Mouse (Mus musculus) left cerebral cortex, postnatal 4 days (tissue): ENCODE measurements around the gene Cmip. TPM values are rescaled to one million over a fixed set of nuclear protein-coding genes. Genes with fewer than 3 reads are reported as not detected.
A peak's percentile ranks its signal among the peaks of the same experiment; 100 is the strongest.

ENCODE experiments used
- DNase-seq: peaks from one replicate; pipeline ENCODE4 v3.0.0-alpha.2; 2022
- intact Hi-C: fragments of 180-260 bp; cut with DNase I; formaldehyde crosslinking; loops from one replicate; pipeline ENCODE4 v1.15.1; 2025
- total RNA-seq, 2 experiments: library from RNA; stranded (reverse); gene quantifications; 2 replicates each; pipeline ENCODE4 v1.2.3; 2021

The Cmip gene
- total RNA-seq, 2 experiments from 2014 or later: 351 to 377 TPM

DNA sequence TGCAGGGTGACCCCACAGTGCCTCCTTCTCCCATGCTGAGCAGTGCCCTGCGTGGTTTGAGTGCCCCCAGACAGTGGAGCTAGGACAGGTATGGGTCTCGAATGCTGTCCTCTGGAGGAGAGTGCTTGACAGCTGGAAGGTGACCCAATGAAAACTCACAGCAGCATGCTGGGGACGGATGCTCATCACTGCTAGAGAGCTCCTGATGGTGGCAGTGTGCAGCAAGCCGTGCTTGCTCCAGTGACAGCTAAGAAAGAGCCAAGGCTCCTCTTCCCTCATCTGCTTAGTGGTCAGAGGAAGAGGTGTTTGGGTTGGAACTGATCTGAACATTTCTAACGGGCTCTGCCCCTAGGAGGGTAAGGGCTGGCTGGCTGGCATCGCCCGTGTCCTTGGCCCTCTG is 109.6 kb downstream of the Cmip start:
- intact Hi-C loops: no loop called here
- DNase-seq: peak; percentile 38

- DNase-seq: no peak
- intact Hi-C loops: no loop called here
Observed at GRCm38 (mm10) chr8:117367441-117367840, 110.6 kb downstream of the Cmip start.

DNA sequence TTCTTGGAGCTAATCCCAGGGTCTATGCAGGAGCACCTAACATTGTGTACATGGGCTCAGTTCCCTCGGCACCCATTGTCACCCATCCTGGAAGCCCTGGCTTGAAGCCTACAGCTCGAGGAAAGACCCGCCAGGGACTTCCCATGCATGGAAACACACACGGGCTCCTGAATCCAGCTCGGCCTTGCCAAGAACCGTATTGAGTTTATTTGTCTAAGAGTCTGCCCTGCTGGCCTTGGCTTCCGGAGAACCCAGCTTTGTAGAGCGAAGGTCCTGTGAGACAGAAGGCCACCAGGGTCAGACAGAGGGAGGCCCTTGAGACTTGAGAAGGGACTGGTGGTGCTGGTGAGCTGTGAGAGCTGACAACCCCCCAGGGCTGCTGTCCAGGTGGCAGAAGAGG is 111.9 kb downstream of the Cmip start:
- intact Hi-C loops: no loop called here
- no peak for DNase-seq

DNA sequence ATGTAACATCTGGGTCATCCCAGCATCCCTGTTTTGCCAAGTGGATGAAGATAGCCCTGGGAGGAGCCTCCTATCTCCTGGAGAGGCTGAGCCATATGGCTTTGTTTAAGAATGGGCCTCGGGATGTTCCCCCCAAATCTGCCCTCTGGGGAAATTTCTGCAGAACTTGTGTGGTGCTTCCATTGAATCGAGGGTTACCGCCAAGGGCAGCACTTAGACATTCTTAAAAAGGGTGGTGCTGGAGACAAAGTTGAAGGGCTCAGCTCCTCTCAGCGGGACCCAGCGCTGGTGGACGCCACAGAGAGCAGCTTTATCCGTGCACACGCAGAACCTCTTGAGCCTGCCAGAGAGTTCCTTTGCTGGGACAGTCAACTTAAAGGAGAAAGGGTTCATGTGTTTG is 113.1 kb downstream of the Cmip start:
- DNase-seq: no peak
- intact Hi-C loops: no loop called here

- intact Hi-C loops: no loop called here
Observed at GRCm38 (mm10) chr8:117371189-117371588, 114.3 kb downstream of the Cmip start.

GRCm38 (mm10) chr8:117372070-117372469 is 115.2 kb downstream of the Cmip start:
- intact Hi-C loops: no loop called here
- no peak for DNase-seq

More at GRCm38 (mm10) chr8:117371189-117371588, 114.3 kb downstream of the Cmip start:
- DNase-seq: no peak

DNA sequence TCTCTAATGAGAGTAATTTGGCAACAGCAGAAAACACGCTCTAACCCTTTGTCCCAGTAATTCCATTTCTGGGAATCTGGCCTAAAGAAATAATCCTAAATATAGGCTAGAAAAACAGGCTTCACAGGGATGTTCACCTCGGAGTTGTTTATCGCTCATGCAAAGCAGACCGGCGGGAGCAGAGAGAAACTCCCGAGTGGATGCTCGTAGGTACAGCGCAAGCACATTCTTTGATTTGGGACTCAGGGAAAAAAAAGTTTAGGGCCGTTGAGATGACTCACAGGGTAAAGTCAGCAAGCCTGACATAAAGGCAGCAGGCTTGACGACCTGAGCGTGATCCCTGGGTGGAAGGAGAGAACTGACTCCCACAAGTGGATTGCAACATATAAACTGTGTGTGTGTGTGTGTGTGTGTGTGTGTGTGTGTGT is 116.2 kb downstream of the Cmip start:
- no peak for DNase-seq
- intact Hi-C loops: no loop called here

DNA sequence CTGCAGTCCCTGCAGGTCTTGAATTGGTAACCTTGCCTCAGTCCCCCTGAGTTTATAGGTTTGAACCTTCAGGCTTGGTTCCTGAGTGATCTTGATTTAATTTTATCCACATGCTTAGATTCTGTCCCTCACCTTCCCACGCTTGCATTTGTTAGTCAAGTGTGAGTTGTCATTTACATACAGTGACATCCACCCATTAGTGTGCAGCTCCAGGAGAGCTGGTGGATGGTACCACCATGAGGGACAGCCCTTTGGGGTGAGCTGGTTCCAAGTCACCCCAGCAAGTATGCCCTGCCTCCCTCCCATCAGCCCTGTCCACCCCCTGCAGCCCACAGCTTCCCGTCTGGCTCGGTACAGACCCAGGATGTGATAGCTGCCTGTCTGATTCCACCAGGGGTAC is 117.2 kb downstream of the Cmip start:
- DNase-seq: no peak
- intact Hi-C loops: no loop called here

- no peak for DNase-seq
- intact Hi-C loops: no loop called here
Observed at GRCm38 (mm10) chr8:117376997-117377396, 120.1 kb downstream of the Cmip start.

GRCm38 (mm10) chr8:117378625-117379024 is 121.8 kb downstream of the Cmip start:
- intact Hi-C loops: no loop called here
- no peak for DNase-seq

DNA sequence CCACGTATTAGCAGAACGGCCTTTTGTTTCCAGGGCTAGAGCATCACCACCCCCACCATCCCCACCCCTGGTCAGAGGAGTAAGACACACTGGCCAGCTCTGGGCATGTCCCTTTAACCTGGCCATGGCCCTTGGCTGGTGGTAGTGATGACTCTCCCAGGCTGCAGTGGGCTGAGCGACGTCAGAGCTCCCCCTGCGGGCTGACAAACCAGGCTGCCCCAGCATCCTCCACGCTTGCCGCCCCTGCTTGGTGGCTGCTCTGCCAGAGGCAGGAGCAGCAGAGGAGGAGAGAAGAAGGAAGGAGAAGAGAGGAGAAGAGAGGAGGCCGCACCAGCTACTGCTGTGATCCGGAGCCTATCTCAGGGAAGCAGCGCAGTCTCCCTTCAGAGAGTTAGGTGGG is 122.3 kb downstream of the Cmip start:
- intact Hi-C loops: no loop called here
- DNase-seq: peak; percentile 63

- DNase-seq: peak; percentile 42
- intact Hi-C loops: no loop called here
Observed at GRCm38 (mm10) chr8:117380796-117381195, 123.9 kb downstream of the Cmip start.

DNA sequence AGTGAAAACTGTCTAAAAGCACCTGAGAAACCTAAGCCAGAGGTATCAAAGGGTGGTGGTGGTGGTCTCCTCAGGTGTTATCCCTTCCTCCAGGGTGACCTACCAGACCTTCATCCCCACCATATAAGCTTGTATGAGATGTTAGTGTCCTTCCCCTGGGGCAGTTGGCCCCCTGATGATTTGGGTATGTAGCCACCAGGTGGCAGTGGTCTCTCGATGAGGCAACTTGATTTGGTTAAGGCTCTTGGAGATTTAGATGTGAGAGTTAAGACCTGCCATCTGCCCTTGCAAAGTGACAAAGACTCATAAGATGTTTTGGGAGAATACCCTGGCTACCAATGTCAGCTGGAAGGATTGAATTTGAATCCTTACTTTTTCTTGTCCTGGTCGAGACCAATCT is 129.3 kb downstream of the Cmip start:
- intact Hi-C loops: no loop called here
- DNase-seq: no peak

DNA sequence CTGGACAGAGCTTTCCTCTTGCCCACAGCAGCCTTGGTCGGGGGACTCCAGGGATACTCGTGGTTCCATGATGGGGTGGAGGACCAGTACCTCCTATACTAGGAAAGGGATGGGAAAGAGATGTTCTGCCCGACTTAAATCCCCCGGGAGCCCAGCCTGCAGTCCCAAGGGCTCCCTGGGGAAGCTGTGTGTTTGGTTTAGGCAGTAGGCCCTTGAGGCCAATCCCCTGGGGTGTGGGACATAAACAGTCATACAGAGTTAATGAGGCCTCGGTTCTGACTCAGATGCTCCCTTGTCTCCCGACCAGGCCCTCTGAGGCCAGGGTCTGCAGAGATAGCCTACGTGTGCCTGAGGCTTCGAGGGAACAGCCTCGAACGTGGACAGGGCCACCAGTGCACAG is 130.8 kb downstream of the Cmip start:
- intact Hi-C loops: no loop called here
- DNase-seq: no peak

DNA sequence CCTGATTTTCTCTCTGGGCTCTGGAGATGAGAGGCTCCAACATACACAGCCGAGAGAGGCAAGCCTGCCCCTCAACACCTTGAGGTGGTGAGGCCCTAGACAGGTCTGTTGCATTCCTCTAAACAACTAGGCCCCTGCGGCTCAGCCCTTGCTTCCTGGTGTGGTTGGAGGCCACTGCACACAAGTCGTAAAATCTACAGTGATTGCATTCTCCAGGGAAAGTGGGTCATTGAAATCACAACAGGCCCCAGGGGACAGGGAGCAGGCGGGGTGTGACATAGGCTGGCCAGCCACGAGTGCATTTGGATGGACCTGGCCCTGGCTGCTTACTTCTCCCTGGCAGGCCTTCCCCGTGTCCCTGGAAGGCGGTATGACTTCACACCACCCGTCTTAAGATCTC is 131.5 kb downstream of the Cmip start:
- DNase-seq: no peak
- intact Hi-C loops: no loop called here

GRCm38 (mm10) chr8:117393853-117394252 is 137.0 kb downstream of the Cmip start:
- no peak for DNase-seq
- intact Hi-C loops: no loop called here

- peak; percentile 20 for DNase-seq
- intact Hi-C loops: no loop called here
Observed at GRCm38 (mm10) chr8:117395055-117395454, 138.2 kb downstream of the Cmip start.

DNA sequence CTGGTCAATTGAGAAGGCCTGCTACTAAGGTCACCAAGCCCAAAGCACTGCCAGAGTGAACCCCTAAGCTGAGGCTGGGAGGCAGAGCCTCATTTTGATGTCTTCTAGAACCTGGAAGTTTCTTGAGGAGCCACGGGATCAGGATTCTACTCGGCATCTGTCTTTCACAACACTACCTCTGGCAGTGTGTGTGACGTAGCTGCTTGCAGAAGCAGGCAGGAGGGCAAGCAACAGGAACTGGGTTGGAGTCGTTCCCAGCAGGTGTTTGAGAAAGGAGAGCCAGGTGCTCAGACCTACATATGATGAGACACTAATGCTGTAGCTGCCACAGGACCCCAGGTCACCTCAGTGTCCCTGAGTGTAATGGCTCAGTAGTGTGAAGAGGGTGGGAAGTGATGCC is 140.0 kb downstream of the Cmip start:
- no peak for DNase-seq
- intact Hi-C loops: no loop called here

DNA sequence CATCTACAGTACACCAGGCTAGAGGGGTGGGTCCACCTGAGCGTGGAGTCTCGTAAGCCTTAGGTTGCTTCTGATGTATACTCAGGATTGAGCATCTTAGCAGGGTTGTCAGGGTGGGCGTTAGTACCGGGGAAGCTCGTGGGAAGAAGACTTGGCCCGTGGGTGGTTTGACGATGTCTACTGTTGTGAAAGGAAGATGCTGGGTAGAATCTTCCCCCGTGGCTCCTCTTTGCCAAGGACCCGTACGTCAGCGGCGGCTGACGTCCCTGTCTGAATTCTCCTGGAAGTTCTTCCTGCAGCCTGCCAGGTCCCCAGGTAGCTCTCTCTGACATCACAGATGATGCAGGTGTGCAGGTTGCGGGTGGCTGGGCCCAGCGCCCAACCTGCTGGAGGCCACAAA is 140.9 kb downstream of the Cmip start:
- no peak for DNase-seq
- intact Hi-C loops: no loop called here

DNA sequence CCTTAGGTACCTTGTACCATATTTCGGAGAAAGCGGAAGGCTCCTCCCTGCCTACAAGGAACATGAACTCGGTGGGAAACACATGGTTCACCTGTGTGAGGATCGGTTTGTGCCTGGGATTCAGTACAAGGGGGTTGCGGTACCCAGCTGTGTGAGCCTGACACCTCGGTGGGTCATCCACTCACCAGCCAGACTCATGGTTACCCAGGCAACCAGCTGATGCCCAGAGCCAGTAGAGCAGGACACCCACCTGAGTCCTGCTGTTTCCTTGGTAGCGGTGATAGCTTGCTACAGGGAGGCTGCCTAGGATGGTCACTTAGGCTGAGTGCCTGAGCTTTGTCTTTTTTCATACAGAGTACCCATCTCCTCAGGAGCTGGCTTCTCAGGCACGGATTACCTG is 142.4 kb downstream of the Cmip start:
- no peak for DNase-seq
- intact Hi-C loops: no loop called here

GRCm38 (mm10) chr8:117400820-117401219 is 144.0 kb downstream of the Cmip start:
- DNase-seq: no peak
- intact Hi-C loops: no loop called here

- intact Hi-C loops: no loop called here
- no peak for DNase-seq
Observed at GRCm38 (mm10) chr8:117401880-117402279, 145.0 kb downstream of the Cmip start.

DNA sequence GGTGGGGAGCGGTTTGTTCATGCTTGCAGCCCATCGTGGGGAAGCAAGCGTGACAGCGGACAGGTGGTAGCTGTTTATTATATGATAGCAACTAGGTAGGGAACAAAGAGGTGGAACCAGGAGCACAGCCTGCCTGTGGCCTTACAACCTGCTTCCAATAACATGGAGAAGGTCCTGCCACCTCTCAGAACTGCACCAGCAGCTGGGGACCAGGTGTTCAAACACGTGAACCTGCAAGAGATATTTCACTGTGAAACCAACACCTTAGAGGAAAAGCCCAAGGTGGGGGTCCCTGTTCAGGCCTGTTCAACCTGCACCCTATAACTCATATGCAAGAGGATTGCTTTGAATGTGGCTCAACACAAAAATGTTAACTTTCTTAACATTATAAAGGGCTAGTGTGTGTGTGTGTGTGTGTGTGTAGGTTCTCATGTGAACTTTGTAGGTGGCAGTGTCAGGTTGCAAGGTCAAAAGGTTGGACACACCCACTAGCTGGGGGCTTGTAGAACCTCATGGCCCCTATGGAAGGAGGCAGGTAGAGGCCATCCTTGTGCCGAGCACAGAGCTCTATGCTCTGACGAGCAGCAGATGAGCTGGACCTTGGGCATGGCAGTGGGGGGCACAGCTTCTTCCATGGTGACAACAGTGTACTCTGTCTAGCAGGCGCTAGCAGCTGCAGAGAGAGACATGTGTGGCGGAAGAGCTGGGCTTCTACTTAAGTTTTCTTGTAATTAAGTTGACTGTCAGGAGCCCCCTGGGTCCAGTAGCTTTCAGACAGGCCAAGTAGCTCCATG is 146.2 kb downstream of the Cmip start:
- intact Hi-C loops: no loop called here
- no peak for DNase-seq
